Mouse (Mus musculus) MEL-GATA-1-ER (cell line): ENCODE measurements around the gene Trp53rka.
"Not testable (repeated sequence)": the region's sequence is repeated elsewhere in the genome, so short reads cannot be mapped to it uniquely, and the experiment has no call there.

Experiments used
- DNase-seq: peaks from one replicate; pipeline ENCODE4 v3.0.0-alpha.2; 2012; ENCODE audit warnings: low read depth; ENCODE audit errors: extremely low read depth

Gene Trp53rka

GRCm38 (mm10) chr2:165492648-165493553, at the start of gene Trp53rka:
Gene Trp53rka, minus strand, starts transcription at chr2:165493324.
- peak; percentile 69 for DNase-seq

GRCm38 (mm10) chr2:165540975-165541374, 47.9 kb upstream of the Trp53rka start:
- no peak for DNase-seq

- no peak for DNase-seq
These were observed 40.7 kb upstream of the Trp53rka start for GRCm38 (mm10) chr2:165533789-165534188.

- DNase-seq: no peak
These were observed 36.0 kb upstream of the Trp53rka start for GRCm38 (mm10) chr2:165529106-165529505.

DNA sequence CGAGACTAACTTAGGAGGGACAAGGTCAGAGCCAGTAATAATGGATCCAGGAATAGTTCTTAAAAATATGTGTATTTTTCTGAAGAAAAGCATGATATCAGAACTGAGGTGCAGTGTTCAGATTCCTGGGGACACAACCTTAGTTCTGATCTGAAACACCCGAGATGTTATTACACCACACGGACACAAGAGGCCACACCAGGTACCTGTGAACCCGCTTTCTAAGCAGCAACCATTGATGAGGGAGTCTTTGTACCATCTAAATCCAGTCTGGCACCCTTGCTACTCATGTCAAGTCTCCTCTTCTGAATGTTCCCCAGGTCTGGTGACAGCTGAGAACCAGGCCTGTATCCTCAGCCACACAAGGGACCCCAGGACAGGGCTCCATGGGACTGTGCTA, 32.5 kb upstream of the Trp53rka start:
- DNase-seq: no peak

DNA sequence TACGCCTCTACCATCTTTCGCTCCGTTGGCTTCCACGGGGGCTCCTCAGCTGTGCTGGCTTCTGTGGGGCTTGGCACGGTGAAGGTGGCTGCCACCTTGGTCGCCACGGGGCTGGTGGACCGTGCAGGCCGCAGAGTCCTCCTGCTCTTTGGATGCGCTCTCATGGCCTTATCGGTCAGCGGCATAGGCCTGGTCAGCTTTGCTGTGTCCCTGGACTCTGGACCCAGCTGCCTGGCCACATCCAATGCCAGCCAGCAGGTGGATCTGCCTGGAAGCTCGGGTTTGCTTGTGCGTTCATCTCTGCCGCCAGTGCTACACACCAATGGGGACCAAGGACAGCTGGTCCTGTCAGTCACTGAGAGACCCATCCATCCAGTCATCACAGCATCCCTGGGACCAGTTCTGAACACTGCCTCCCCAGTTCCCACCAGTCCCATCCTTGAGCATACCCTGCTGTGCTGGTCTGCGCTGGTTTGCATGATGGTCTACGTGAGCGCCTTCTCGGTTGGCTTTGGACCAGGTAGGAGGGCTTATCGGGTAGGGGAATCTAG, 22.1 kb upstream of the Trp53rka start:
- DNase-seq: no peak

DNA sequence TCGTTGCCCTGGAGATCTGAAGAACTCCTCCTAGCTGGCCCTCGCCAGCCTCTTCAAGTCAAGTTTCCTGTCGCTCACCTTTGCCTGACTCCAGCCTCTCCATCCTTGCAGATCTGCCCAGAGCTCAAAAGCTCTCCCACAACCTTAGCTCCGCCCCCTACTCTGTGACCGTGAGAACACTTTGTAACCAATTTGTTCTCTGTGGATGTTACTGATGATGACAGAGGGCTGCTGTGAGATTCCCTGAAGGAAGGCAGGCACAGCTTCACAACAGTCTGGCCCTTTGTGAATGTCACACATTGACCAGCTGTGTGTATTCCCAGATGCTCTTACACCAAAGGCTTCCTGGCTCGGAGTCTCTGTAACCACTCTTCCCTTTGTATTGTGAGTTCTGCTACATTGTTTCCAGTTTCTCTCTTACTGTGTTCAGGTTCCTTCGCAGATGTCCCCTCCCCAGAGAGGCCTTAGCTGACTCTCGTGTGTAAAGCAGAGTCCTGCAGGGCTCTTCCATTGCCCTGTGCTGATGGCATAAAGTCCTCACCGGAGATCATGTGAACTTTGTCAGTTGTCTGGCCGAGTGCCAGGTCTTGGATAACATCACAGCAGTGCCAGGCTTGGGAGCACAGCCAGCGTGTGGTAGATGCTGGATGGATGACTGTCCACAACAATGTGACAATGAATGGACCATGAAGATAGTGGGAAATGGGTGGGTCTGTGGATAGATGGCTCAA, 19.9 kb upstream of the Trp53rka start:
- DNase-seq: no peak

- no peak for DNase-seq
These were observed 19.3 kb upstream of the Trp53rka start for GRCm38 (mm10) chr2:165512426-165512825.

DNA sequence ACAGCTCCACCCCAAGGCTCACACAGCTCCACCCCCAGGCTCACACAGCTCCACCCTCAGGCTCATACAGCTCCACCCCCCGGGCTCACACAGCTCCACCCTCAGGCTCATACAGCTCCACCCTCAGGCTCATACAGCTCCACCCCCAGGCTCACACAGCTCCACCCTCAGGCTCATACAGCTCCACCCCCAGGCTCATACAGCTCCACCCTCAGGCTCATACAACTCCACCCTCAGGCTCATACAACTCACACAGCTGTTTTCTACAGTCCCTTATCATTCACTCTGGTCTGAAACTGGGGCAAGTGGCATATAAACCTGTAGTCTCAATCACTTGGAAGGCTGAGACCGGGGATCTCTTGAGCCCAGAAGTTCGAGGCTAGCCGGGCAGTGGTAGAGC, 18.4 kb upstream of the Trp53rka start:
- DNase-seq: not testable (repeated sequence)

DNA sequence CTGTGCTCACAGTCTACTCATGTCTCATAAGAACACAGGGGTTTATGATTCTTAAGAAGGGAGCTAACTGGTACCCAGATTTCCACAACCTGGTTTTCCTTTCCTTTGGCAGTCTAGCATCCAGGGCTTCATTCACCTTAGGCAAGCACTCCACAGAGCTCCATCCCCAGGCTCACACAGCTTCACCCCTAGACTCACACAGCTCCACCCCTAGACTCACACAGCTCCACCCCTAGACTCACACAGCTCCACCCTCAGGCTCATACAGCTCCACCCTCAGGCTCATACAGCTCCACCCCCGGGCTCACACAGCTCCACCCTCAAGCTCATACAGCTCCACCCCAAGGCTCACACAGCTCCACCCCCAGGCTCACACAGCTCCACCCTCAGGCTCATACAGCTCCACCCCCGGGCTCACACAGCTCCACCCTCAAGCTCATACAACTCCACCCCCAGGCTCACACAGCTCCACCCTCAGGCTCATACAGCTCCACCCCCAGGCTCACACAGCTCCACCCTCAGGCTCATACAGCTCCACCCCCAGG, 17.9 kb upstream of the Trp53rka start:
- DNase-seq: not testable (repeated sequence)

- DNase-seq: no peak
These were observed 17.3 kb upstream of the Trp53rka start for GRCm38 (mm10) chr2:165510466-165510865.

- no peak for DNase-seq
These were observed 16.6 kb upstream of the Trp53rka start for GRCm38 (mm10) chr2:165509686-165510085.

DNA sequence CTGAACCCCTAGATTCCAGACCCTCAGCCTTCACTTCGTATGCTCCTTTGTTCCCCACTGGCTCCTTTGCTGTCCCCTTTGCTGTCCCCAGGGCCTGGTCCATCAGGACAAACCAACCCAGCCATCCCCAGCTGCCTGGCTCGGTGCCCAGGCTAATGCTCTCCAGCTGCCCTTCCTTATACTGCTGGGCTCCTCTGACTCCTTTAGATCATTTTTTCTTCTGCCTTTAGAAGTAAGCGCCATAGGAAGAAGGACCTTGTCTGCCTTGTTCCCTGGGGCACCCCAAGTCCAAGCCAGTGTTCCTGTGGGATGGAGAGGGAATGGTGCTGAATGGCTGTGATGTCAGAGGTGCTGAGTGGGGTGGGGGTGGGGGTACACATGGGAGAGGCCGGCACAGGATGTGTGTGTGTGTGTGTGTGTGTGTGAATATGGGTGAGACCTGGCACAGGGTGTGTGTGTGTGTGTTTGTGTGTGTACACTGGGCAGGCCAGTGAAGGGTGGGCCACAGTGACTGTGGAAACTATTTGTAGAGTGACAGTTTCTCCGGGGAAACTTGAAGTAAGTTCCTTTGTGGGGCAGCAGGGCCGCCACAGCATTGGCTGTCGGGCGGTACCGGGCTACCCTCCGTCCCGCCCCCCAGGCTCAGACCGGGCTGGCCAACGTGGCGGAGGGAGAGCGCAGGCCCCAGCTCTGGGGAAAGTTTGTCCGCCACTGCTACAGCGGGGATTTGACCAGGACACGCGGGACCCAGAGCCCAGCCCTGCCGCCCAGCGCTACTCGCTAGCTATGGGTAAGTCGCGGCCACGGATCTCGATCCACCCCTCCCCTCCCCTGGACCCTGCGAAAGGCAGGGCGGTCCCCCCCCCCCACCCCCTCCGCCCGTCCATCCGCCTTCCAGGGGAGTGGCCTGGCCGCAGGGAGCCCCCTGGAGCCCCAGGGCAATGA, 10.4 kb upstream of the Trp53rka start, which contains the start of gene Slc2a10:
Slc2a10 (plus strand) TSS at position 529 of the 945 bp plus-strand sequence.
- no peak for DNase-seq

DNA sequence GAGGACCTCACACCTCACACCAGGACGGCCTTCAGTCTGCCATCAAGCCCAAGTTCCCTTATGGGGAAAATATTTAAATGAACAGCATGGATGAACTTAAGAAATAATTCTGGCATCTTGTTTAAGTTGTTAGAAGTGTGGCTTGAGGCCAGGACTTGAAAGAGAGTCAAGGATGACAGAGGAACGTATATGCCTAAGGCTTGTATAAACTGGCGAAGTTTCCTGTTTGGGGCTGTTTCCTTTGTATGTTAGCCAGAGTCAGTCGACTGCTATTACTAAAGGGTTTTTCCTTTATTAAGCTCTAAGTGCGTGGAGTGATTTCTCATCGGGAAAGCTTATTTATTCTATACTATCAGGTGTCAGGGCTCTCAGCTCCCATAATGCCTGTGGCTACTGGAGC, 5.7 kb upstream of the Trp53rka start:
- no peak for DNase-seq

DNA sequence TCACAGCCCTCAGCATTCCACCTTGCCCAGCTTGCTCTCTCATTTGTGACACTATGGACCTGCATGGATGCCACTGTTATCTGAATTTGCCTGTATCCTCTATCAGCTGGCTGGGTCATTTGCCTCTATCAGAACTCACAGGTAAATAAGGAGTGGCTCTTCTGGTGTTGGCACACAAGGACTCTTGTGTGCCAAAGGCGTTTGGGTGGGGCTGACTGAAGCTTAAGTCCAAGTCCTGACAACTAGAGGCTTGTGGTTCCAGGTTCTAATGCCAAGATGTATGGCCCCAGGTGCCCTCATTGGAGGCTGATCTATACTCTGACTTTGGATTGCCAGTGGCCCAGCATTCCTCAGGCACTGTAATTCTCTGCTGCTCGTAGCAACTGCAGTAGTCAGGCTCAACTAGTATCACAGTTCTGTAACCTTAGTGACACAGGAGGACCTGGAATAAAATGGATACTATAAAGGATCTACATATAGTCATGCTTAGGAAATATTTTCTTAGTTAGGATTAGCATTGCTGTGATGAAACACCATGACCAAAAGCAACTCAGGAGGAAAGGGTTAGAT, 4.7 kb upstream of the Trp53rka start:
- no peak for DNase-seq

GRCm38 (mm10) chr2:165496251-165496650, 3.1 kb upstream of the Trp53rka start:
- peak; percentile 17 for DNase-seq

- DNase-seq: no peak
These were observed 1.4 kb upstream of the Trp53rka start for GRCm38 (mm10) chr2:165494495-165494894.

- no peak for DNase-seq
These were observed 575 bp upstream of the Trp53rka start for GRCm38 (mm10) chr2:165493587-165494210.

DNA sequence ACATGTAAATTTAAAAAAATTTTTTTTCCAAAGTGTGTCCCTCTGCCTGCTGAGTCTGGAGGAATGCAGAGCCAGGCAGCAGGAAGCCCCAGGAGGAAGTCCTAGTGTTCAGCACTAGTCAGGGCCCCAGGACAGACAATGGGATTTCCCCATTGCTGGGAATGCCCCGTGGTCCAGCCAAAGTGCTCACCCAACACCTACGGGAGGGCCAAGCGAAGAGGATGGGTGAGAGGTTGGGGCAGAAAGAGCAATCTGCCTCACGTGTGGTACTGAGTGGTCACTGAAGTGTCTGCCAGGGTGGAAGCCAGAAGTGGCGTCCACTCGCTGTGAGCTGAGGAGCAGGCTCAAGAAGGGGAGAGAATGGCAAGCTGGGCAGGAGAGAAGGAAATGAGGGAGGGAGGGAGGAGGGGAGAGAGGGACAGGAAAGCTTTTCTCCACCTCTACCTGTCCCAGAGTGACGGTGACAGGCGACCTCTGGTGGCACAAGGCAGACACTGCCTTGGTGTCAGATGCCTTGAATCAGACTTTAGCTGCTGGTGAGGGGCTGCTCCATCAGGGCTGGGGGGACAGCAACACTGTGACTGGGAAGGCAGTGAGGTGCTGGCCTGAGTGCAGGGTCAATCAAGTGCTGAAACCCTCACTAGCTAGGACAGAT, 6.1 kb downstream of the Trp53rka start:
- DNase-seq: peak; percentile 6
